In genomic region chr11:88612141-88612540, GRCm38 (mm10) we compare ENCODE assay signal across 12 mouse cellular contexts.
DNase-seq lines count a peak whose midpoint lies in the region; ATAC-seq and TF ChIP-seq lines count a peak whose summit lies in the region.
"Had no signal": no experiment of that assay in that cellular context is flagged by ENCODE, and none has a peak within 500 bp of the region (broad histone marks: within the 10 kb centered on the region; RNA-seq: fewer than 3 reads in every experiment).

No protein-coding gene starts in this region.

- peak; percentile 40 for ATAC-seq in lung, postnatal 0 days
- ATAC-seq in granulocyte monocyte progenitor cell, adult 5-6 weeks (replicated peaks; ENCODE audit: poor library complexity, severe bottlenecking), result 0 out of 2 replicates have a peak, but pooled peaks have one; percentile 12
- no peak for ATAC-seq in stomach, postnatal 0 days (ENCODE audit: low FRiP score, low TSS enrichment)
- ATAC-seq: activated CD4-positive, CD25-positive, alpha-beta regulatory T cell, adult 4 months; hindbrain, embryonic 16.5 days had no signal

- no peak for TF ChIP-seq CTCF in lung, postnatal 0 days (IDR thresholded peaks at IDR 0.05)
- no peak for TF ChIP-seq CTCF in stomach, postnatal 0 days (IDR thresholded peaks at IDR 0.05; ENCODE audit: low read depth)

- no peaks in the 10 kb centered on the region for H3K9me3 ChIP-seq in heart, embryonic 10.5 days
- no peaks in the 10 kb centered on the region for H3K9me3 ChIP-seq in lung, postnatal 0 days (ENCODE audit: low read length)
- no peaks in the 10 kb centered on the region for H3K9me3 ChIP-seq in stomach, postnatal 0 days (ENCODE audit: control insufficient read depth, low read length)
- H3K9me3 ChIP-seq: G1E had no signal

- peaks cover 8% of the 10 kb centered on the region; the same call in 1 of the 2 replicates for H3K36me3 ChIP-seq in heart, embryonic 10.5 days
- H3K36me3 ChIP-seq in lung, postnatal 0 days (ENCODE audit: insufficient read depth, low read length), result no peaks in the 10 kb centered on the region
- H3K36me3 ChIP-seq in stomach, postnatal 0 days (ENCODE audit: control insufficient read depth, insufficient read depth, low read length), result no peaks in the 10 kb centered on the region

- H3K27ac ChIP-seq in heart, embryonic 10.5 days, result no peak overlapping the region
- H3K27ac ChIP-seq in lung, postnatal 0 days (ENCODE audit: low read length), result no peak overlapping the region
- no peak overlapping the region for H3K27ac ChIP-seq in stomach, postnatal 0 days (replicated peaks)

- H3K9ac ChIP-seq in lung, postnatal 0 days (replicated peaks; ENCODE audit: low read depth), result no peak overlapping the region
- no peak overlapping the region for H3K9ac ChIP-seq in stomach, postnatal 0 days (ENCODE audit: low read length)

- DNase-seq in heart, adult 11 months, result peak; percentile 98
- no peak for DNase-seq in heart, embryonic 10.5 days (ENCODE audit: low spot score)
- DNase-seq in lung, postnatal 0 days (ENCODE audit: low spot score), result peak; percentile 92
- no peak for DNase-seq in lung, postnatal 25 days (ENCODE audit: low spot score)
- peak; percentile 61 for DNase-seq in lung, postnatal 14 days
- no peak for DNase-seq in stomach, postnatal 0 days (ENCODE audit: low spot score)
- no peak for DNase-seq in right cerebral cortex, postnatal 4 days
- DNase-seq: thymus, adult 18-20 months had no signal

- H3K27me3 ChIP-seq in heart, embryonic 10.5 days (ENCODE audit: insufficient read depth, poor library complexity, severe bottlenecking), result no peaks in the 10 kb centered on the region
- H3K27me3 ChIP-seq in lung, postnatal 0 days (replicated peaks; ENCODE audit: insufficient read depth, low read length), result no peaks in the 10 kb centered on the region
- H3K27me3 ChIP-seq in stomach, postnatal 0 days (ENCODE audit: control insufficient read depth, insufficient read depth, low read length), result no peaks in the 10 kb centered on the region

- TF ChIP-seq EP300 in lung, postnatal 0 days (IDR thresholded peaks at IDR 0.05), result peak; percentile 45; the same call in 1 of the 2 replicates
- no peak for TF ChIP-seq EP300 in stomach, postnatal 0 days (optimal IDR thresholded peaks at IDR 0.05)

- no peak overlapping the region for H3K4me2 ChIP-seq in lung, postnatal 0 days (replicated peaks; ENCODE audit: low read depth, low read length)
- no peak overlapping the region for H3K4me2 ChIP-seq in stomach, postnatal 0 days (replicated peaks; ENCODE audit: low read depth)

- WGBS in heart, embryonic 10.5 days, result 93% methylated on average over 7 of the region's 7 CpGs
- 50% methylated on average over 7 of the region's 7 CpGs for WGBS in lung, postnatal 0 days
- WGBS in stomach, postnatal 0 days, result 62% methylated on average over 7 of the region's 7 CpGs

- H3K4me1 ChIP-seq in heart, embryonic 10.5 days, result peaks cover 69% of the 10 kb centered on the region
- H3K4me1 ChIP-seq in lung, postnatal 0 days (ENCODE audit: insufficient read depth, low read depth, low read length), result peaks cover 23% of the 10 kb centered on the region; the same call in 1 of the 2 replicates
- peaks cover 8% of the 10 kb centered on the region; the same call in 1 of the 2 replicates for H3K4me1 ChIP-seq in stomach, postnatal 0 days (replicated peaks; ENCODE audit: control insufficient read depth, insufficient read depth)

- H3K4me3 ChIP-seq in heart, embryonic 10.5 days, result no peak overlapping the region
- H3K4me3 ChIP-seq in lung, postnatal 0 days (ENCODE audit: low read depth, low read length), result no peak overlapping the region
- no peak overlapping the region for H3K4me3 ChIP-seq in stomach, postnatal 0 days (ENCODE audit: low read depth, low read length)

Comparison
In these comparisons a context has a peak if more than half of its experiments do, and no peak if none do; other contexts are left out.
1. DNase-seq: peak in heart, adult 11 months (single experiment), lung, postnatal 0 days (single experiment) and lung, postnatal 14 days (single experiment); none in heart, embryonic 10.5 days (single experiment), lung, postnatal 25 days (single experiment), stomach, postnatal 0 days (single experiment) and right cerebral cortex, postnatal 4 days (single experiment).